Mouse (Mus musculus) frontal cortex, postnatal 14 days (tissue): ENCODE results near the gene Upk3a.
"Not testable (repeated sequence)": the region's sequence is repeated elsewhere in the genome, so short reads cannot be mapped to it uniquely, and the experiment has no call there.

Experiments used
- DNase-seq, 2 experiments: peaks; one replicate each; pipeline ENCODE4 v3.0.0; 2022; ENCODE audit warnings: low spot score in 2 of 2

Gene Upk3a

DNA sequence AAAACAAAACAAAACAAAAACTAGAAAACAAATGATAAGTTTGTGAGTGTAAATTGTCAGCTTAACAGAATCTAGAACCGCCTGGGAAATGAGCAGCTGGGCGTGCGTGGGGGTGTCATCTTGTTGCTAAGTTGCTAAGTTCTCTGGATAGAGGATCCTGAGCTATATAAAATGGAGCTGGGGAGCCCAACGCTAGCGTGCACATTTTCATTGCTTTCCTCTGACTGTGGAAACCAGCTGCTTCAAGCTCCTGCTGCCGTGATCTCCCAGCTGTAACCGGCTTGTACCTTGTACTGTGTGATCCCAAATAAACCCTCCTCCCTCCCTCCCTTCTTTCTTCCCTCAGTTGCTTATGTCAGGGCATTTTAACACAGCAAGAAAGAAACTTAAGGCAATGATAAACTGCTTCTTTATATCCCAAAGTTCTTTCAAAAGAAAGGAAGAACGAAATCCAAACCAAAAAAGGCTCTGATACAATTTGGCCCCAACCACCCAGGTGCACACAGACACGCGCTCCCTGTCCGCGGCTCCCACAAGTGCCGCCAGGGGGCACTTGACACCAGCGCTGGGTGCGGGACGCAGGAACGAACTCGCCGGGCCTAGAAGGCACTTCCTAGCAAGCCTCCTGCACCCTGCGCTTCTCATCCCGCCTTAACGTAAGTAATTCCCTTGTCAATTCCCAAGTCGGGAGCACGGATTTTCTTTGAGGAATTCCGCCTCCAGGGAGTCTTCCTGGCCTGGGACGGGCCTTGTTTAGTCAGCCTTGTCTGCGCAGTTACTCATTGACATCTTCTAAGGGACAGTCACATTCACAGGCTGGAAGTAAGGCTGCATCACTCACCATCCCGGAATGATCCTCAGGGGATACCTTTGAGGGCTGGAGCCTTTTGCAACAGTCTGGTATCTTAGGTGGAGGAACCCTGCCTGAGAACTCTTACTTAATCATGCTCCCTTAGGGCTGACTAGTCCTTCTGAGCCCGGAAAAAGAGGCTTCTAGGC, 15.7 kb upstream of the Upk3a start:
- DNase-seq: peak in 1 of 2 experiments; percentile 65

DNA sequence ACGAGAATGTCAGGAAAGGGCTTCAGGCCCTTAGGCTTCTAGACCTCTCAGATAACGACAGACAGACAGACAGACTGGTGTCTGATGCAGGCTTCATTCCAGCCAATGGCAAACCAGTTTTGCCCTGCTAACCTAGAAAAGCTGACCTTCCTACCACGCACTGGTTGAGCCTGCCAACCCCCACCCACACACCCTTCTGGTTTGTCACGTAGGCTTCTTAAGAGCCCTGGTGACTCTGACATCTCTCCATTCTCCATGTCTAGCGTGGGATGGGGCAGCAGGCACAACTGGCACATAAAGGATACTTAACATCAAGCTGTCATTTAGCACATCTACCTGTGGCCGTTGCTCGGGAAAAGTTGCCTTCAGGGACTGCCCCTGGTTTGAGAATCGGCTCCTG, 7.3 kb upstream of the Upk3a start:
- DNase-seq: no peak

DNA sequence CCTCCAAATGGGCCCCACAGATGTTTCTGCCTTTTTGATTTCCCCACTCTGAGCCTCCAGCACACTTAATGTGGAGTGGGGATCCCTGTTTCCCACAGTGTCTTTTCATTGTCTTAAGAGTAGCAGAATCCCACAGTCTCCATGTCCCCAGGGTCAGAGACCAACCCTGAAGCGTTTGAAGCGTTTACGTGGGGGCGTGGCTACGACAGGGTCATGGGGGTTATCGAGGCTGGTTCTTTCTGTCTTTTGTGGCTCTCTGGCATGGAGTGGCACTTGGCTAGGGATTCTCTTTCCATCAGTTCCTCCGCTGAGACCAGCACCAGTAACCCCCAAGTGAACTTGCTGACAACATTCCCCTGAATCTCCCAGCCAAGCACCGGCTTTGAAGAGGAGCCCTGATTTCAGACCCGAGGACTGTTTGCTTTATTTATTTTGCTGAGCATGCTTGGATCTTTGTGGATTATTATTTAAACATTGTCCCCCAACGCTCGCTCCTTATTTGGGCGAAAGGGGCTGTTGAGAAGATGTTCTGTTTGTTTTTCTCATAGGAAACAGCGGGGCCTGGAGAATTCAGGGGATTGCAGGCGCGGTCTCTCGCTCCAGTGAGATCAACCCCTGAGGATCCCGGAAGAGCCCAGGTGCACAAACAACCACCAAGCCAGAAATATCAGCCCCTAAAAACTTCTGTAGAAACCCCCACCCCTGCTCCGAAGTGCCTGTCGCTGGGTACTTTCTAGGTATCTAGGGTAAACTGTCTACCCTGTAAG, 4.9 kb upstream of the Upk3a start:
- DNase-seq: no peak

DNA sequence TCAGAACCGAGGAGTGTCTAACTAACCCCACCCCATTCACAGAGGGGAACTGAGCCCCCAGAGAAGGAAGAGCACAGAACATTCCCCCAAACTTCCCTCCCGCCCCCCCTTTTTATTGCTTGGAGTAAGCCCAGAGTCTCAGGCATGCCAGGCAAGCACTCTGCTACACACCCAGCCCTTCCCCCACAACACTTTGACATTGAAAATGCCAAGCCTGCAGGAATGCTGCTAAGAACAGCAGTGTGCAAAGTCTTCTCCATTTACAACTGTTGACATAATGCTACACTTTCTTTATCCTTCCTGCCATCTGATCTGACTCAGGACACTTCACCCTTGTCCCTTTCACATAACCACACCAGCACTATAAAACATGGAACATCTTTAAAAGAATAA, 4.3 kb upstream of the Upk3a start:
- DNase-seq: no peak

DNA sequence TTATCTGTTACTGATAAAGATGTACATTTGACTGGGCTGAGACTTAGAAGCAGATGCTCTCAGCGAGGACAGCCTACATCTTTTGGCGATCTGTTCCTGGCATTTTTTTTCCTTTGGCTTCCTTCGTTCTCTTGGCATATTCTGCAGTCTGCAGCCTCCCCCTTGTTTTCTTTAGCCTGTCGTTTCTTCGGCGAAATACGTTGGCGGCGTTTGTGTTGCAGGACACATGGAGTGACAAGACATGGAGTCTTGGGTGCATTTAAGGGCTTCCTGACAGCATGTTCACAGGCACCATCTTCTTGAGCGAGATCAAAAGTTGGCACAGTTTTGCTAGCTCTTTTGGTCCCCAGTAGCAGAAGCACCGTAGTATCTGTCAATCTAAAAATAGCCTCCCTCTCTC, 1.2 kb upstream of the Upk3a start:
- DNase-seq: peak in 1 of 2 experiments; percentile 38

DNA sequence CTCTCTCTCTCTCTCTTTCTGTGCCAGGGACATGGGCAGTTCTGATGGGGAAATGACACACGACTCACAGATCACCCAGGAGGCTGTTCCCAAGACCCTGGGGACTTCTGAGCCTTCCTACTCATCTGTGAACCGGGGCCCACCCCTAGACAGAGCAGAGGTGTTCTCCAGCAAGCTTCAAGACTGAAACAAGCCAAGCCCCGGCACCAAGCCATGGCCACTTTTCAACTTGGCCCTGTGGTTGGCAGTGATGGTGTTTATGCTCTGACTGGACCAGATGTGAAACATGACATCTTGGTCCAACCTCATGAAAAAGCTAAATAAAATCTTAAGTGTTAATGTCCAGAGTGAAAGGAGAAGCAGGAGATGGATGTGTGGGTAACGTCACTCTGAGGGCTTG, 5.3 kb downstream of the Upk3a start:
- no peak for DNase-seq

DNA sequence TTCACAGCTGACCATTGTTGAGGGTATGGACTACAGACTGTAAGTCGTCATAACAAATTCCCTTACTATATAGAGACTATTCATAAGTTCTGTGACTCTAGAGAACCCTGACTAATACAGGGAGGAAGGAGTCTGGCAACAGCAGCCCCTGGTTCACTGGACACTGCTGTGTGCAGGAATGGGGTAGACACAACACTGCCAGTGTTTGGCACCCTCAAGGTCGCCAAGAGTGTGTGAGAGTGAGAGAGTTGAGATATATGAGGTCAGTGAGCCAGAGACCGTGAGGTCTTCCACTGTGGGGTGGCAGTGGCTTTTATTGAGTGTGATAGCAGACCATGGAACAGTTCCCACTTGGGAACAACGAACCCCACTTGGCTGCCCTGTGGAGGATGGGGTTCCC, 9.3 kb downstream of the Upk3a start:
- no peak for DNase-seq

DNA sequence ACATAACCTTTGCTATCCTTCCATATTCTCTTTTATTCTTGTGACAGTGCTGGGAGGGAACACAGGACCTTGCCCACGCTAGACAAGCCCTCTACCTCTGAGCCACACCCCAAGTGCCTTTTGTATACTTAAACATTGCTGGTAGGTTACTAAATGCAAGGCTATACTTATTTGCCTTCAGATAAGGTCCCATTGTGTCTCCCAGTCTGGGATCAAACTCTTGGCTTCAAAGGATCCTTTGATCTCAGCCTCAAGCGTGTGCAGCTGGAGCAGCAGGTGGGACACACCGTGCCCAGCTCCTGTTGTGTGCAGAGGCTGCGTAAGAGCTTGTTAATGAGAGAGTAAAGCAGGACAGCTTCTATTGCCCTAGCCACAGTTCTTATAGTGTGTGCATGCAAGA, 10.8 kb downstream of the Upk3a start:
- DNase-seq: no peak

DNA sequence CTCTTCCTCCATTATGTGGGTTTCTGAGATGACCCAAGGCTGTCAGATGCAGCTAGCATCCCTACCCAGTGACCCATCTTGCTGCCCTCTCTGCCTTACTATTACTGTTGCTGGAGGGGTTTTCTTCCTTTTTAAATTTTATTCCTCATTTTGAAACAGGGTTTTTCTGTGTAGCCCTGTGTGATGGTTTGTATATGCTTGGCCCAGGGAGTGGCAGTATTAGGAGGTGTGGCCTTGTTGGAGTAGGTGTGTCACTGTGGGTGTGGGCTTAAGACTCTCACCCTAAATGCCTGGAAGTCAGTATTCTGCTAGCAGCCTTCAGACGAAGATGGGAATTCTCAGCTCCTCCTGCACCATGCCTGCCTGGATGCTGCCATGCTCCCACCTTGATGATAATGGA, 11.7 kb downstream of the Upk3a start, which contains the start of gene Fam118a:
Fam118a (plus strand) TSS at position 301 of the 400 bp plus-strand sequence.
- not testable (repeated sequence) for DNase-seq

DNA sequence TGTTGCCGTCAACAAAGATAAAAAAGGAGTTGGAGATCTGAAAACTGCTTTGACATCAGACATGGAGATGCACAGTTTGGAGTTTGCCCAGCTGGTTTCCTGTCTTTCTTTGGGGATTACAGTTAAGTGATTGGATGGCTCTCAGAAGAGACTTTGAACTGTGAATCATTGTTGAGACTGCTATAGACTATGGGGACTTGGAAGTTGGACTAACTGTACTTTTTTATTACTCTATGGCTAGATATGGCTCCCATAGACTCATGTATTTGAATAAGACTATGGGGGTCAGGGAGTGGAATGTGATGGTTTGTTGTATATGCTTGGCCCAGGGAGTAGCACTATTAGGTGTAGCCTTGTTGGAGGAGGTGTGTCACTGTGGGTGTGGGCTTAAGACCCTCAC, 13.7 kb downstream of the Upk3a start:
- DNase-seq: not testable (repeated sequence)

DNA sequence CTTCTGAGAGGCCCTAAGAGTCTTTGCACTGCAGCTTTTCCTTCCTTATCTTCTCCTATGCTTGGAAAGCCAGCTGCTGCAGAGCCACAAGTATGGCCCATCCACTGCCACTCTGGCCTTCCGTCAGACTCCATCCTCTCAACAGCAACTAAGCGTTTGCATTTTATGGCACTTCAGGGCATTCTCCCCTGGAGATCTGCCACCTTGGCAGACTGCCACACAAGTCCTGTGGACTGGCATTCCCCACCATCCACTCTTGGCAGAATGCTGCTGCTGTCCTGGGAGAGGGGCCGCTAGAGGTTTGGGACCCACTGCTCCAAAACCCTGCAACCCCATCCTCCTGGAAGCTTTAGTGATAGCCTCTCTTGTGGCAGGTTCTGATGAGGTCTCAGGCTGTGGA, 14.9 kb downstream of the Upk3a start:
- no peak for DNase-seq

DNA sequence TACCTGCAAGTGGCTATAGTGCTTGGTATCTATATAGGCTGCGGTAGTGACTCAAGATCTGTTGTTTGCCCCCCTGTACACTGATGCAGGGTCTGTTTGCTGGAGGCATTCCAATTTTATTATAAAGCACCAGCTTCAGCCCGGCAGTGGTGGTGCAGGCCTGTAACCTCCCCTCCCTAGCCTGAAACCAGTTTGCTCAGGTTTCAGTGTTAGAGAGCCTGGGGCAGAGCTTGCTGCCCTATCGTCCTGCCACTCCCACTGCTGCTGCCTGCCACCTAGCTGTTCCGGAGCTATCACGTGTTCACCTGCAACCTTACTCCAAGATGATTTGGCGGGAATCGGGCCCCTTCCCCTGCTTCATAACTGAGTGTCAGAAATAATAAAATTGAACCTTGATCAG, 17.0 kb downstream of the Upk3a start:
- DNase-seq: not testable (repeated sequence)

DNA sequence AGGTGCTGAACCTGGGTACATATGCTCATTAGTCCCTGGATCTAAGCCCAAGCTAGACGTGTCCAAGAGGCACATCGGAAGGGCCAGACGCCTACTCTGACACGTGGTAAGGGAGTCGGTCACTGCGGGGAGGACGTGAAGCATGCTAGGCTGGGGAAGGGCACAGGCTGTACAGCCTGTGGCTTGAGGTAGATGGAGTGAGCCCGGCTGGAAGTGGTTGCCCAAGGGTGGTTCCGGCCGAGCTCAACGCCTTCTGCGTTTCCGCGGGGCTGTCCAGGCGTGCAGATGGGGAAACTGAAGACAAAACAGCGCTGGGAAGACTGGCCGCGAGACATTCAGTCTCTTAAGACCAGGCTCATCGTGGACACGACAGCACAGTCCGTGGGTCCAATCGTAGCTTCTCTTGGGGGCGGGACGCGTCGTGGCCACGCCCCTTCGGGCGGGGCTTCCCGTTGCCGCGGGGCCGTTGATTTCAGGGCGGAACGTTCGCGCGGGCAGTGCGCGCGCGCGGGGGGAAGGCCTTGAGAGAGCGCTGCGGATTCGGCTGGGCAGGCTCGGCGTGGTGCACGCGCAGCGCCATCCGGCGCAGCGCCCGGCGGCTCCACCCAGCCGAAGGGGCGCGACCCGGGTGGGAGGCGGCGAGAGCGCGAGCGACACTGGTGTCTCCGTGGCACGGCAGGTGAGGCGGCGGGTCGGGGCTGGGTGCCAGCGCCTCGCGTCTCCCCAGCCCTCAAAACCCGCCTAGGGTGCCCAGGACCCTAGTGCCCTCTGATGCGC, 19.8 kb downstream of the Upk3a start:
- DNase-seq: peak; percentile 95 to 99

DNA sequence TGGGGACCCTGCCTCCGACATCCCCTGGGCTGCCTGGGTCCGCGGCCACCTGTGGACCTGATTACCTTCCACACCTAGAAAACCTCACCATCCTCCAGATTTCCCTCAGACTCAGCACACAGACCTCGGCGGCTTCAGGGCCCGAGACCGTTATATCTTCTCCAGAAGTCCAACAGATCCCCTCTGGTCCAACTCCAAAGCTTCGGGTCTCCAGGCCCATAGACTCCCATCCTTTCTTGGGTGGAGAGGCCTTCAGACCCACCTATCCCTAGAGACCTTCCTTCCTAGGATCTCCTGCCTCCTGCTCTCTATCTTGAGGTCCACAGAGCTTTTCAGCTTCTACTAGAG, 20.4 kb downstream of the Upk3a start:
- DNase-seq: no peak

DNA sequence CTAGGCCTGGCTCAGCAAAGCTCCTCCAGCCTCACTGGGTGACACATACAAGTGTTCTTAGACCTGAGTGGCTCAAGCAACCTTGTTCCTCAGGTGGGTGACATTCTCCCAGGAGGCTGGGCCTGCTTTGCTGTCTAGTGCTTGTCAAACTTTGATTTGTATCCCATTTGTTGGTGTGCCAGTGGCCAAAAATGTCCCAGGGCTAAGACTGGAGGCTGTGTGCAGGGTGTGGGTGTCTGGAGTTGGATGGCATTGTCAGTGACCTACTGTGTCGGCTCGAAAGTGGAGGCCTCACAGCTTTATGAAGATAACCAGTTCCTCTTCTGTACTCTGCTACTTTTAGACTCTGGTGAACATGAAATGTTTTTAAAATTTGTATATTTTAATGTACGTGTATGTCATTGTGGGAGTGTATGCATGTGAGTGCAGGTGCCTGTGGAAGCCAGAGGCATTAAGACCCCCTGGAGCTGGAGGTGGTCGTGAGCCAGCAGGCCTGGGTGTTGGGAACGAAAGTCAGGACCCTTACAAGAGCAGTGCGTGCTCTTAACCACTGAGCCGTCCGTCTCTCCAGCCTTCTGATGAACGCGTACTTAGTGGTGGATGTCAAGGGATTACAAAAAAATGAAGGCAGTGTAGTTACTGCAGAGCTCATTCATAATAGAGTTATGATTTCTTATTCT, 24.7 kb downstream of the Upk3a start:
- DNase-seq: no peak

DNA sequence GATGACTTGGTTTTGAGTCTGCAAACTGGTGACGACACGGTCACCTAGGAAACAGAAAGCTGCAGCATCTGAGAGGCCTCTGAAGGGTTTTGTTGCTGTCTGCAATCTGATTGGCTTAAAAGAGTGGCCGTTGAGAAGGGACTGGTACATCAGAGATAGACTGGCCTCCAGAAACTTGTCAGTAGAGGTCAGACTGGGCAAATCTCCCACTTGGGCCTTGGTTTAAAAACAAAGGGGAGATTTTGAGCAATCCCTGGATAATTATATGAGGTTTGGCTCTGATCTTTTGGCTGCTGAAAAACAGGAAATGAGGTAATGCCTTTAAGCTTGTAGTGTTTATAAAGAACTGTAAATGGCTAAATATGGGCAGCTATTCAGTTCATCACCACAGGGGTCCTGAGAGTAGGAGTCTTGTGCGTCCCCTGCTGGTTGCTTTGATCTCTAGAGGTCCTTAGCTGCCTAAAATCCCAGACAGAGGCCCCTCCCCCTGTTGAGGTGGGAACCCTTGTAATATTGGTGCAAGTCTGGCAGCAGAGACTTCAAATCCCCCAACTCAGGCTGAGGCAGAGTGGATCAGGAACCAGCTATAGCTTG, 25.5 kb downstream of the Upk3a start:
- DNase-seq: peak; percentile 62 to 64

DNA sequence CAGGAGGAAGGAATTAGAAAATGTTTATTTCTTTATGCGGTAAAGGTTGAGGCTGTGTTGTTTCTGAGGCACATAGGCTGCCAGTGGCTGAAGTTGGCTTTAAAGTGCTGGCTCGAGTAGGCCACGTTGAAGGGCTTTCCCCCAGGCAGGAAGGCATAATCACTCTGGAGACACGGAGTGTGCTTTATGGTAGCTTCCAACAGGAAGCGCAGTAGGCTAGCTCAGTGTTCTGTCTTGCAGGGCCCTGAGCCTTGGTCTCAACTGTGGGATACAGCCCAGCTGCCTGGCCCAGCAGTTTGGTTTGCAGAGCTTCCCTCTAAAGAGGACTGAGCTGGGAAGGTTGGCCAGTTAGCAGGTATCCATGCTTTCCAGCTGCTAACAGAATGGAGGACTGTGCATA, 26.2 kb downstream of the Upk3a start:
- no peak for DNase-seq

DNA sequence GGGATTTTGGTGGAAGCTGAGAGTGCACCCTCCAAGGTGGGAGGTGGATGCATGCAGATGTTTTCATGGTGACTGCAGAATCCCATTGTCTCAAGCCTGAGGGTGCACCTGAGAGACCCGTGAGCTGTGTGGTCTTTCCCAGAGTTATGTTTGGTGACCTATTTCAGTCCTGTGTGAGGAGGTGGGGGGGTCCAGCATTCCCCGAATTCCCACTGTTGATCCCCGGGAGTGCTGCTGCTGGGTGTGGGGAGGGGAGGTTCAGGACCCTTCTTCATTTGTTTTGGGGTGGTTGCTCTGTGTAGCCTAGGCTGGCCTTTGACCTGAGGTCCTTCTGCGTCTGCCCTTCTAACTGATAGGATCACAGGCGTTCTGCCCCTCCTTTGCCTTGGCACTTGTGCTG, 26.8 kb downstream of the Upk3a start:
- DNase-seq: no peak

DNA sequence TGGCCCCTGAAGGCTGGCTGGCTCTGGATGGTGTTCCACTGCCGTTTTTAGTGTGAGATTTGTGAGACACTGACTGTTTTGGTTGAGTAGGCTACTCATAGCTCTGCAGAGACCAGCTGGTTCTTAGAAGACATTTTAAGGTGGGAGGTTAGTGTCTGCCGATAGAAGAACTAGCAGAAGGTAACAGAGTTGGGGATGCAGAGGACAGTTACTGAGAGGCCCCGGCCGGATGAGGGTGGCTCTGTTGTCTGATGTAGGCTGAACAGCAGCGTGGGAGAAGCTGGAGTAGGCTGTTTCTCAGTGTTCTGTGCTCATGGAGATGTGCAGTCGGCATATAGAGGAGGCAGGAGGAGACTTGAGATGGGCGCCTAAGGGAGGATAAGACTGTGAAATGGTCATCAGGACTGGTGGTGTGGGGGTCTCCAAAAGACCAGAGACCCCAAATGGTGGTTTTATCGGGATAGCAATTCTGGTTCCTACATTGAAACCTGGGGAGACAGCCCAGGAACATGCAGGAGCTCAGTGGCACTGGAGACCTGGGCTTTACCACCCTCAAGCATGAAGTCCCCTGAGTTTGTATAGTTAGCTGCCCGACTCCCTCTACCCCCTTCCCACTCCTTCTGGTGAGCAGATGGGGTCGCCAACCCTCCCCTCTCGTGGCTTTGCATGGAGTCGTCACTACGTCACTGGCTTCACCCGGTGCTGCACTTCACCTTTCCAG, 29.4 kb downstream of the Upk3a start:
- no peak for DNase-seq

DNA sequence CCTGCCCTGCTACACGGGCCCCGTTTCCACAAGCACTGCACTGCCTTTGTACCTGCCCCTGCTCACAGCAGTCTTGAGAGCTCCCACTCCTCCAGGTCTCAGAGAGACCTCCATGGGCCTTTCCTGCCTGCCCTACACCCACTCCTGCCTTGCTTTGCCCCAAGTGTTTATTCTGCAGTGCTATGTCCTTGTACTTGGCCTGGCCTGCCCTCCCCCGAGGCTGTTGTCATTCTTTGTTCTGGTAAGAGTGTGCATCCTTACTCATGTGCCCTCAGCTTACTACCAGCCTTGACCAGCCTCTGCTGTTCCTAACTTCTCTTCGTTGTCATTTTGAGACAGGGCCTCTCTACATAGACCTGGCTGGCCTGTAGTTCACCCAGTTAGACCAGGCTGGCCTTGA, 30.9 kb downstream of the Upk3a start:
- no peak for DNase-seq
